Mouse (Mus musculus): ENCODE data around the gene A930004D18Rik. TPM values are rescaled to one million over a fixed set of nuclear protein-coding genes. Genes with fewer than 3 reads are reported as not detected.

Gene A930004D18Rik
- polyA plus RNA-seq, 1 experiment, result 0.31 TPM

DNA sequence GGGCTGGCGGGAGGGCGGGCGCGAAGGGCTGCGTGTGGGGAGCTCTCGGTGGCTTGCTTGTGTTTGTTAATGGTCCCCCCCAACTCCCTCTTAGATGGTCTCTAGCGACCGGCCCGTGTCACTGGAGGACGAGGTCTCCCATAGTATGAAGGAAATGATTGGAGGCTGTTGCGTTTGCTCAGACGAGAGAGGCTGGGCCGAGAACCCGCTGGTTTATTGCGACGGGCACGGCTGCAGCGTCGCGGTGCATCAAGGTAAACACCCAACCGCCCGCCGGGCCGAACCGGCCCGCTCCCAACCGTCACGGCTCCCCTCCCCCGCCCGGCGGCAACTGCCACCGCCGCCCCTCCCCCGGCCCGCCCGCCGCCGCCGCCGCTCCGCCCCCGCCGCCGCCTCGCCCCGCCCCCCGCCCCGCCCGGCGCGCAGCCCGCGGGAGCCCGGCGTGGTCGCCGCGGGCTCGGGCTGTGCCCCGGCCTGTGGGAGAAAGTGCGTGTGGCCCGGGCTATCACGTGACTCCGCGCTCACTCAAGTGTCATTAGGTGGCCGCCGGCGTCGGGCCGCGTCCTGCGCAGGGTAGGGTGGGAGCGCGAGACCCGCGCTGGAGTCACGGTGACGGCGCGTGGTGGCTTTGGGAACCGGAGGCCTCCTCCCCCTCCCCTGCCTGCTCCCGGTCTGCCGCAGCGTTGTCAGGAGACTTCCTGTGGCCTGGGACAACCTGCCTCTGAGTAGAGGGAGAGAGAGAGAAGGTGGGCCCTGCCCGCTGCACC lies 27.6 kb upstream of the A930004D18Rik start:
- Histone ChIP-seq H3K27ac (ENCODE audit: insufficient read depth, low read length) (peak overlapping the region; percentile 80), H3K4me3 (ENCODE audit: low read depth, low read length) (peak overlapping the region; percentile 92), H3K27me3 (ENCODE audit: control insufficient read depth, insufficient read depth, low read length, poor library complexity, severe bottlenecking) (no peaks in the 10 kb centered on the region), H3K36me3 (ENCODE audit: control insufficient read depth, insufficient read depth, low read length, poor library complexity, severe bottlenecking) (peaks cover 14% of the 10 kb centered on the region), H3K9me3 (replicated peaks; ENCODE audit: control insufficient read depth, insufficient read depth, low read length, poor library complexity, severe bottlenecking) (no peaks in the 10 kb centered on the region), H3K4me1 (ENCODE audit: control insufficient read depth, insufficient read depth, low read length) (no peaks in the 10 kb centered on the region), H3K9ac (ENCODE audit: low read depth, poor library complexity, severe bottlenecking) (peak overlapping the region; percentile 99)
- TF ChIP-seq EP300 (IDR thresholded peaks at IDR 0.05; ENCODE audit: insufficient read depth, low read depth, low read length) (0 out of 2 replicates have a peak, but pooled peaks have one; percentile 40), CTCF (IDR thresholded peaks at IDR 0.05; ENCODE audit: low read depth, low read length) (no peak), POLR2A (IDR thresholded peaks at IDR 0.05; ENCODE audit: insufficient read depth, low read length) (peak; percentile 71)

DNA sequence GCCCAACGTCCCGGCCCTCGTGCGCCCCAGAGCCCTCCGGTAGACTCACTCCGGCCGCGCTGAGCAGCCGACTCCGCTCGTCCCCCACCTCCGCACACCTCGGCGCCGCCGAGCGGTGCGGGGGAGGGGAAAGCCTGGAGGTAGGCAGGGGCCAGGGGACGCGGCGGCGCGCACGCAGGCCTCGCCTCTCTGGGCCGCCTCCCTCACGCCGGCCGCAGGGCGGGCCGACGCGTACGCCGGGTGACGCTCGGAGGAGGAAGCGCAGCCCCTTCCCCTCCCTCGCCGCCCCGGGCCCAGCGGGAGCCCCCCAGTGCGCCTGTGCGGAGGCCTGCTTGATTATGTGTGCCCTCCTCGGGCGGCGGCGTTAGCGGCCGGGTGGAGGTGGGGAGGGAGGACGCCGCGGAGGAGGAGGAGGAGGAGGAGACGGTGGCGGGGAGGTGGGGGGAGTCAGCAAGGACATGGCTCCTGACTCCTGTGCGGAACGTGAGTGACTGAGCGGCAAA lies 26.9 kb upstream of the A930004D18Rik start:
- H3K27ac ChIP-seq (ENCODE audit: insufficient read depth, low read length), result peak overlapping the region; percentile 85; the same call in 1 of the 2 replicates
- no peaks in the 10 kb centered on the region for H3K9me3 ChIP-seq (replicated peaks; ENCODE audit: control insufficient read depth, insufficient read depth, low read length, poor library complexity, severe bottlenecking)
- no peak for TF ChIP-seq CTCF (IDR thresholded peaks at IDR 0.05; ENCODE audit: low read depth, low read length)
- peak; percentile 63 for TF ChIP-seq POLR2A (IDR thresholded peaks at IDR 0.05; ENCODE audit: insufficient read depth, low read length)
- peak overlapping the region; percentile 99 for H3K9ac ChIP-seq (ENCODE audit: low read depth, poor library complexity, severe bottlenecking)
- no peaks in the 10 kb centered on the region for H3K27me3 ChIP-seq (ENCODE audit: control insufficient read depth, insufficient read depth, low read length, poor library complexity, severe bottlenecking)
- no peaks in the 10 kb centered on the region for H3K4me1 ChIP-seq (ENCODE audit: control insufficient read depth, insufficient read depth, low read length)
- H3K36me3 ChIP-seq (ENCODE audit: control insufficient read depth, insufficient read depth, low read length, poor library complexity, severe bottlenecking), result peaks cover 14% of the 10 kb centered on the region
- H3K4me3 ChIP-seq (ENCODE audit: low read depth, low read length), result peak overlapping the region; percentile 95

DNA sequence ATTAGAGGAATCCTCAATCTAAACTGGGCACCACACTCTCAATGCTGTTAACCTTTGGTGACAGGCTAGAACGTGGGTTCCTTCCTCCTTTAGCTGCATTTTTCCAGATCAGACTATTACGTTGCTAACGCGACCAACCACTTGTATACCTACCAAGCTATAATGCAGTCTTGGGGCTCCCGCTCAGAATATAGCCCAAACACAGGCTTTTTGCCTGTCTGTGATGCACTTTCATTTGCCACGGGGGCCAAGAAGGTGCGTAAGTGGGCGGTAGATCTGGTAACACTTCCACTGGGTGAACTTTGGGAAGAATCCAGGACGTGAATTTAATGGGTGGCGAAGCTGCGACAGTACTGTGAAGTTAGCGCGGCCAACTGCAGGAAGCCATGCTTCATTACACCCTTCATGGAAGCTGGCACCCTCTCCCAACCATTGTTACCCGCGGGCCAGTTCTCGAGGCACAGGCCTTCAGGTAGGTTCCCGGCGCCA lies 26.3 kb upstream of the A930004D18Rik start:
- Histone ChIP-seq H3K4me3 (ENCODE audit: low read depth, low read length) (peak overlapping the region; percentile 95), H3K36me3 (ENCODE audit: control insufficient read depth, insufficient read depth, low read length, poor library complexity, severe bottlenecking) (peaks cover 14% of the 10 kb centered on the region), H3K9me3 (replicated peaks; ENCODE audit: control insufficient read depth, insufficient read depth, low read length, poor library complexity, severe bottlenecking) (no peaks in the 10 kb centered on the region), H3K4me1 (ENCODE audit: control insufficient read depth, insufficient read depth, low read length) (no peaks in the 10 kb centered on the region), H3K27me3 (ENCODE audit: control insufficient read depth, insufficient read depth, low read length, poor library complexity, severe bottlenecking) (no peaks in the 10 kb centered on the region), H3K27ac (ENCODE audit: insufficient read depth, low read length) (peak overlapping the region; percentile 85), H3K9ac (ENCODE audit: low read depth, poor library complexity, severe bottlenecking) (peak overlapping the region; percentile 99)
- no peak for TF ChIP-seq POLR2A (IDR thresholded peaks at IDR 0.05; ENCODE audit: insufficient read depth, low read length)
- TF ChIP-seq CTCF (IDR thresholded peaks at IDR 0.05; ENCODE audit: low read depth, low read length), result no peak
- TF ChIP-seq EP300 (IDR thresholded peaks at IDR 0.05; ENCODE audit: insufficient read depth, low read depth, low read length), result no peak

- H3K36me3 ChIP-seq (ENCODE audit: control insufficient read depth, insufficient read depth, low read length, poor library complexity, severe bottlenecking), result no peaks in the 10 kb centered on the region
- no peak overlapping the region for H3K4me3 ChIP-seq (ENCODE audit: low read depth, low read length)
- TF ChIP-seq POLR2A (IDR thresholded peaks at IDR 0.05; ENCODE audit: insufficient read depth, low read length), result no peak
- TF ChIP-seq EP300 (IDR thresholded peaks at IDR 0.05; ENCODE audit: insufficient read depth, low read depth, low read length), result no peak
- no peak for TF ChIP-seq CTCF (IDR thresholded peaks at IDR 0.05; ENCODE audit: low read depth, low read length)
- H3K9ac ChIP-seq (ENCODE audit: low read depth, poor library complexity, severe bottlenecking), result no peak overlapping the region
- H3K9me3 ChIP-seq (replicated peaks; ENCODE audit: control insufficient read depth, insufficient read depth, low read length, poor library complexity, severe bottlenecking), result no peaks in the 10 kb centered on the region
- H3K4me1 ChIP-seq (ENCODE audit: control insufficient read depth, insufficient read depth, low read length), result no peaks in the 10 kb centered on the region
- no peak overlapping the region for H3K27ac ChIP-seq (ENCODE audit: insufficient read depth, low read length)
- H3K27me3 ChIP-seq (ENCODE audit: control insufficient read depth, insufficient read depth, low read length, poor library complexity, severe bottlenecking), result no peaks in the 10 kb centered on the region; the same call in 1 of the 2 replicates
Observed at GRCm38 (mm10) chr2:18060396-18060795, 22.9 kb upstream of the A930004D18Rik start.

GRCm38 (mm10) chr2:18059891-18060290 lies 22.4 kb upstream of the A930004D18Rik start:
- no peak overlapping the region for H3K27ac ChIP-seq (ENCODE audit: insufficient read depth, low read length)
- H3K4me3 ChIP-seq (ENCODE audit: low read depth, low read length), result no peak overlapping the region
- no peak overlapping the region for H3K9ac ChIP-seq (ENCODE audit: low read depth, poor library complexity, severe bottlenecking)
- no peaks in the 10 kb centered on the region for H3K4me1 ChIP-seq (ENCODE audit: control insufficient read depth, insufficient read depth, low read length)
- H3K9me3 ChIP-seq (replicated peaks; ENCODE audit: control insufficient read depth, insufficient read depth, low read length, poor library complexity, severe bottlenecking), result no peaks in the 10 kb centered on the region
- H3K27me3 ChIP-seq (ENCODE audit: control insufficient read depth, insufficient read depth, low read length, poor library complexity, severe bottlenecking), result no peaks in the 10 kb centered on the region; the same call in 1 of the 2 replicates
- H3K36me3 ChIP-seq (ENCODE audit: control insufficient read depth, insufficient read depth, low read length, poor library complexity, severe bottlenecking), result no peaks in the 10 kb centered on the region
- TF ChIP-seq EP300 (IDR thresholded peaks at IDR 0.05; ENCODE audit: insufficient read depth, low read depth, low read length) (no peak), POLR2A (IDR thresholded peaks at IDR 0.05; ENCODE audit: insufficient read depth, low read length) (no peak), CTCF (IDR thresholded peaks at IDR 0.05; ENCODE audit: low read depth, low read length) (no peak)

DNA sequence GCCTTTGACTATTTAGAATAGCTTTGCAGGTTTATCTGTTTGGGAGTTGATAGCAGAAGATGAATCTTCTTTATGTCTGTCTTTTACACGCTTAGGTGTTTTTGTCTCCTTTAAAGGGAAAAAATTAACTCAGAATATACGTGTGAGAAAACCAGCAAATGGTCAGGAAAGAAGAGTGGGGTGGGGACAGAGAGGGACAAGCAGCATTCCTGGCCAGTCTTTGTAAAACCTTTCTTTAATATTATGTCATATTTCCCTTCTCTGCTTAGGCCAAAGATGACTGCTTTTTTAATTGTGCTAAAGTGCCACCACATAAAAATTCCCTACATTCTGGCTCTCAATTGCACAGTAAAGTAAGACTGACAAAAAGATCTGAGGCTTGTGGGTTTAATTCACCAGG lies 21.5 kb upstream of the A930004D18Rik start:
- no peaks in the 10 kb centered on the region for H3K9me3 ChIP-seq (replicated peaks; ENCODE audit: control insufficient read depth, insufficient read depth, low read length, poor library complexity, severe bottlenecking)
- TF ChIP-seq EP300 (IDR thresholded peaks at IDR 0.05; ENCODE audit: insufficient read depth, low read depth, low read length) (no peak), POLR2A (IDR thresholded peaks at IDR 0.05; ENCODE audit: insufficient read depth, low read length) (no peak), CTCF (IDR thresholded peaks at IDR 0.05; ENCODE audit: low read depth, low read length) (no peak)
- no peak overlapping the region for H3K9ac ChIP-seq (ENCODE audit: low read depth, poor library complexity, severe bottlenecking)
- no peaks in the 10 kb centered on the region for H3K36me3 ChIP-seq (ENCODE audit: control insufficient read depth, insufficient read depth, low read length, poor library complexity, severe bottlenecking)
- H3K27me3 ChIP-seq (ENCODE audit: control insufficient read depth, insufficient read depth, low read length, poor library complexity, severe bottlenecking), result no peaks in the 10 kb centered on the region; the same call in 1 of the 2 replicates
- H3K27ac ChIP-seq (ENCODE audit: insufficient read depth, low read length), result no peak overlapping the region
- no peaks in the 10 kb centered on the region for H3K4me1 ChIP-seq (ENCODE audit: control insufficient read depth, insufficient read depth, low read length)
- H3K4me3 ChIP-seq (ENCODE audit: low read depth, low read length), result no peak overlapping the region
